In genomic region chr1:91098887-91099286, GRCm38 (mm10) we compare ENCODE assay signal across 8 mouse cellular contexts. TPM values are rescaled to one million over a fixed set of nuclear protein-coding genes. Genes with fewer than 3 reads are reported as not detected.
DNase-seq lines count a peak whose midpoint lies in the region; ATAC-seq lines count a peak whose summit lies in the region.
"Had no signal": no experiment of that assay in that cellular context is flagged by ENCODE, and none has a peak within 500 bp of the region (broad histone marks: within the 10 kb centered on the region; RNA-seq: fewer than 3 reads in every experiment).

No protein-coding gene starts in this region.

- no peak overlapping the region for H3K4me2 ChIP-seq in midbrain, embryonic 12.5 days (replicated peaks)

- H3K27me3 ChIP-seq in midbrain, embryonic 12.5 days = no peaks in the 10 kb centered on the region
- H3K27me3 ChIP-seq: megakaryocyte, embryonic 14.5 days had no signal

- peaks cover 4% of the 10 kb centered on the region; the same call in 1 of the 2 replicates for H3K4me1 ChIP-seq in midbrain, embryonic 12.5 days

- 5% methylated on average over 6 of the region's 6 CpGs for WGBS in midbrain, embryonic 12.5 days

- no peak overlapping the region for H3K9ac ChIP-seq in midbrain, embryonic 12.5 days (replicated peaks)

- peak; percentile 51 for ATAC-seq in inflammation-experienced regulatory T-cells, adult 6 months
- peak; percentile 69; the same call in 1 of the 2 replicates for ATAC-seq in midbrain, embryonic 12.5 days (ENCODE audit: low FRiP score, low read depth)

- intact Hi-C loops in gastrocnemius, postnatal 36 days (cut with DNase I) = loop anchor here (2.0 kb wide), 1 partner anchor 126 kb away; no protein-coding TSS in a partner anchor
- intact Hi-C loops in left cerebral cortex, postnatal 10 days (cut with DNase I) = loop anchor here (2.0 kb wide), 1 partner anchor 124 kb away; no protein-coding TSS in a partner anchor

- no peak overlapping the region for H3K4me3 ChIP-seq in midbrain, embryonic 12.5 days
- H3K4me3 ChIP-seq: megakaryocyte, embryonic 14.5 days had no signal

- DNase-seq in T-cell, adult 2 months (ENCODE audit: low spot score) = peak; percentile 82
- peak; percentile 79 to 86 for DNase-seq in cerebellum, postnatal 10 days
- DNase-seq in gastrocnemius, postnatal 36 days = peak; percentile 56 to 73
- DNase-seq in left cerebral cortex, postnatal 10 days (ENCODE audit: extremely low spot score in 1 of 2, low spot score in 2 of 2) = peak; percentile 41 to 72
- DNase-seq in spleen, adult 18-20 months = peak; percentile 56 to 79

- no peaks in the 10 kb centered on the region for H3K9me3 ChIP-seq in midbrain, embryonic 12.5 days
- H3K9me3 ChIP-seq: megakaryocyte, embryonic 14.5 days had no signal

- no peaks in the 10 kb centered on the region for H3K36me3 ChIP-seq in midbrain, embryonic 12.5 days

- H3K27ac ChIP-seq in midbrain, embryonic 12.5 days (replicated peaks) = no peak overlapping the region; the same call in 1 of the 2 replicates

RNA-seq across cellular contexts. Expression of gene Rbm44, which starts 46.0 kb away (rescaled TPM):
- not detected for total RNA-seq in gastrocnemius, postnatal 36 days (2021)
- polyA plus RNA-seq in inflammation-experienced regulatory T-cells, adult 6 months (2017; shearing (Covaris generic)) = 1 to 10 TPM in 2 of 3 experiments, not detected in 1; 1.3 to 8.0 TPM
- under 1 TPM; 0.24 to 0.36 TPM for total RNA-seq in left cerebral cortex, postnatal 10 days (2021)
- polyA plus RNA-seq in midbrain, embryonic 12.5 days (2016; fragmentation: Nextera tagmentation; extraction: Ambion mirVana) = 0.26 and 0.84 TPM in 2 replicates
